Mouse (Mus musculus) kidney, adult 2 months (tissue): ENCODE measurements around the gene Lrrc3c.

Experiments used
- CTCF ChIP-seq: fragments of 200-500 bp; conservative IDR thresholded peaks from 2 replicates; pipeline ENCODE4 v1.5.1; 2011; ENCODE audit warnings: low read depth, mild to moderate bottlenecking, control low read depth, low read length, moderate library complexity, mixed read lengths; ENCODE audit not compliant: insufficient read depth, insufficient read length
- POLR2A ChIP-seq: fragments of 200-500 bp; IDR thresholded peaks from one replicate; pipeline ENCODE4 v1.6.1; 2011; ENCODE audit warnings: low read depth, low read length, control low read depth

DNA sequence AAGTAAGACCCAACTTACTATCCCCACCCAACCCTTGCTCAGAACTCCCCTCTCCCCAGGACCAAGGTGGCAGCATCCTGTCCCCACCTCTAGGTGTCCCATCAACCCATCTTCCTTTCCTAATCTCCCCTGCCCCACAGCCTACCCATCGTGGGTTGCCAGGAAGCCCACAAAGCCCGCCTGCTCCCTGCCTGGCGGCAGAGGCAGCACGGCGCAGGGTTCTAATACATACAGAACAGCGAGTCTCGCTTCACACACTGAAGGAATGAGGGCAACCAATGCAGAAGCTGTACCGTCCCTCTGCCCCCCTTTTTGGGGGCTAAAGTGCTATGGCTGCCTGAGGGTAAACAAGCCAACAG, 16.1 kb upstream of the Lrrc3c start:
- TF ChIP-seq CTCF = no peak
- no peak for TF ChIP-seq POLR2A
